Mouse (Mus musculus) right cerebral cortex, postnatal 25 days (tissue): ENCODE results near the gene Dcaf6.

Source experiments
- DNase-seq: peaks from one replicate; pipeline ENCODE4 v3.0.0; 2022

The Dcaf6 gene

DNA sequence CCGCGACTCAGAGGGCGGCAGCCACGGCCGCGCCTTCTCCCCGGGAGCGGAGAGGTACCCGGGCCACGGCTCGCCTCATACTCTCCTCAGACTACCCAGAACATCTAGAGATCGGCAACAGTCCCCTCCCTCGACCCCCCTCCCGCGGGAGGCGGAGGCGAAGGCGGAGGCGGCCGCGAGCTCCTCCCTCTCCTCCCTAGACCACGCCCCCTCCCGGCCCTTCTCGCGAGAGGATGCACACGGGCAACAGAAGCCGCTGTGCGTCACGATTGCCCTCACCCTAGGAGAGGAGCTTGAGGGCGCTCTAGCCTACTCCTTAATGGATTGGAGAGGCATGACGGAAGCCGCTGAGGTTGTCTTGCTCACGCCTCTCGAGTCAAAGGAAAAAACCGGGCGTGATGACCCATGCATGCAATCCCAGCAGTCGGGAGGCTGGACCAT lies at the start of gene Dcaf6, which contains the start of gene Mpc2:
Dcaf6 (minus strand) TSS at position 116 of the 441 bp plus-strand sequence.
Mpc2 (plus strand) TSS at position 278 of the 441 bp plus-strand sequence.
- peak; percentile 100 for DNase-seq

DNA sequence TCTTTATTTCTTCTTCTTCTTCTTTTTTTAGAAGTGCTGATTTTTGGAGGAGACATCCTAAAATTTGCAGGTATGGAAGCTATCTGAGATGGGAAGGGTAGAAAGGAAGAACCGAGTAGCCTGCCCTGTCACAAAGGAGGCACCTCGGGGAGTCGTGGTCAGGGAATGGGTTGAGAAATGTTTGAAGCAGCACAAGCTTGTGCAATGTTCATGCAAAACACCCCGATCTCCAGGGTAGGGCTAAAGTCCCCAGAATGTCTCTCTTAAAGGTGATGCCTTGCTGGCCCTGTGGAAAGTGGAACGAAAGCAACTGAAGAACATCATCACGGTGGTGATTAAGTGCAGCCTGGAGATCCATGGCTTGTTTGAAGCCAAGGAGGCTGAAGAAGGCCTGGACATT lies 46.0 kb upstream of the Dcaf6 start:
- no peak for DNase-seq

GRCm38 (mm10) chr1:165503307-165504024 lies 43.2 kb upstream of the Dcaf6 start:
- DNase-seq, result peak; percentile 7

- no peak for DNase-seq
Observed at GRCm38 (mm10) chr1:165498856-165499255, 38.6 kb upstream of the Dcaf6 start.

DNA sequence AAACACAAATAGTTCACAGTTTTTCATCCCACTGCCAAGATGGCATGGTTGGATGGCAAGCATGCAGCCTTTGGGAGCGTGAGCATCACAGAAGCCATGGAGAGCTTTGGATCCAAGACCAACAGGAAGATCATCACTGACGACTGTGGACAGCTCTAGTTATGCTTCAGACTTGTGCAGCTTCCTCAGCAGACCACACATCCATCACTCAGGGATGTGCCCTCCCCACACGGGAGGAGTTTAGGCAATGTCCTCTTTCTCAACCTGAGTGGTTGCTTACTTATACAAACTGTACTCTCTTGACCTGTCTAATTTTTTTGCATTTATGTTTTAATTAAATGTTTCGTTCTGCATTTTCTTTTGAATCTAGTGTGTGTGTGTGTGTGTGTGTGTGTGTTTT lies 28.9 kb upstream of the Dcaf6 start:
- no peak for DNase-seq

DNA sequence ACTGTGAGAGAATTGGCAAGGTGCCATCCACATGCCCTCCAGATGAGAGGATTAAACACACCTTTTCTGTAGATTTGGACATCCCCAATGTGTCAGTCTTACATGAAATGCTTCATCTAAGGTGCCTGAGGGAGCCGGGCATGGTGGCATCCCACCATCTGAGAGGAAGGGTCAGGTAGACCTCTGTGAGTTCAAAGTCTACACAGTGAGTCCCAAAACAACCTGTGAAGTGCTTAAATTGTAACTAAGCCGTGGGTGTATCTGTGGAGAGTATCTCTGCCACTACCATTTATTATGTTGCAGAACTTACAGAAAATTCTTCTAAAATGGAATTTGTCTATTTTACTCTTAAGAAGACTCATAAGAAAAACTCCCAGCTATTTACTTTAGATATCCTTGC lies 25.8 kb upstream of the Dcaf6 start:
- DNase-seq, result no peak

GRCm38 (mm10) chr1:165484688-165485233 lies 24.5 kb upstream of the Dcaf6 start, which contains the start of gene Adcy10:
Adcy10 (plus strand) TSS chr1:165485183.
- no peak for DNase-seq

DNA sequence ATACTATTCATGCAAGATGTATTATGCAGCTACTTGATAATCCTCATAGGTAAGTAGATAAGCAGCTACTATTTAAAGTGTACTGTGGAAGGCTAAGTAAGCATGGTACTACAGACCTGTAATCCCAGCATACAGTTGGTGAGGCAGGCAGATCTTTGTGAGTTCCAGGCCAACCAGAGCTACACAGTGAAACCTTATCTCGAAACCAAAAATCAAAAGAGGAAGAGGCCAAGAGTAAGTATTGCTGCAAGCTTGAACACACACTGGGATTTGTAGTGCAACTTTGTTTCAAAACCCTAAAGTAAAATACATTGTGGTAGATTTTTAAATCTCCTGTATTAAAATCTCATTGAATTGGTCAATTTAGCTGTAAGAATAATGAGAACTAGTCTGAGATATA lies 11.2 kb upstream of the Dcaf6 start:
- DNase-seq, result no peak

- no peak for DNase-seq
Observed at GRCm38 (mm10) chr1:165469717-165470116, 9.4 kb upstream of the Dcaf6 start.

DNA sequence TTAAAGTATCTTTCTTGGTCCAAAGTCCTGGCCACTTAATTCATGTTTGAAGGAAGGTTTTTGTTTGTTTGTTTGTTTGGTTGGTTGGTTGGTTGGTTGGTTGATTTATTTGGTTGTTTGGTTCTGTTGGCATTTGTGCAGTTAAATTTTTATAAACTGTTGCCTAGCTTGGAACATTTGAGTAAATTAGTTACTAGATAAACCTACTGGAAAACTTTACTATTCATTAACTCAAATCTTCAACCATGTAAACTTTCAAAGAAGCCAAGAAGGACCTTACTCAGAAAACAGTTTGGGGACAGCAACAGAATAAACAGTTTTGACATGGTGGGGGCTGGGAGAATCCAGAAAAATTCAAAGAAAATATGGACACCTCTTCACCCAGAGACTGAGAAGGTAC lies 8.7 kb upstream of the Dcaf6 start:
- DNase-seq, result no peak

DNA sequence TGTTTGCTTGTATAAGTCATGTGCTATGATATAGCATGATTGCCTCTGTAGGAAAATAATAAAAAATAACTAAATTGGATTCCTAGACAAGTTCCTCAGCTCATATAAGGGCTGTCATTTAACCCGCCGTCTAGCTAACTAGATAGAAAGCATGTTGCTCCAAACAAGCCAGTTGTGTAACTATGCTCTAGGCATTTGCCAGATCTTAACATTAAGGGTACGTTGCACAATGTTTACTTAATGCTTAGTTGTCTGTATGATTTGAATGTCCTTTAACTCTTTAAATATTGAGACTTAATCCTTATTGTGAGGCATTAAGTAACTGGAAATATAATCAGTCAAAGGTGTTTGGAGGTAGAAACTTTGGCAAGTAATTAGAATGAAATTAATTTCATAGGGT lies 4.3 kb upstream of the Dcaf6 start:
- DNase-seq, result no peak

DNA sequence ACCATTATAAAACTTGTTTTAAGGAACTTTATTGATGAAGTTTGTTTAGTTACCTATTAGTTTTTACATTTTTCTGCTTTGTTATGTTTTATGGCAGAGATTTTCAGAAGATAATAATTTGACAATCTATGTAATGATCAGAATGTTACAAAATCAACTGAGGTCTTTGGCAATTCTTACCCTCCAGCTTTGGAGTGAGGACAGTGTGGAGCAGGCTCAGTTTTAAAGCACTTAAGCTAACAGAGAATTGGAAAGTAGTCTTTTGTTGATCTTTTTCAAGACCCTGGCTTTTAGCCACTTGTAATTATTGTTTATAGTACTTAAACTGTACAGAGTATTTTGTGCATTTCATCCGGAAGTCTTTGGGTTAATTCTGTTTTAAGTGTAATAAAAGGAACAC lies 2.6 kb upstream of the Dcaf6 start:
- no peak for DNase-seq

GRCm38 (mm10) chr1:165461681-165462080 lies 1.4 kb upstream of the Dcaf6 start:
- no peak for DNase-seq

DNA sequence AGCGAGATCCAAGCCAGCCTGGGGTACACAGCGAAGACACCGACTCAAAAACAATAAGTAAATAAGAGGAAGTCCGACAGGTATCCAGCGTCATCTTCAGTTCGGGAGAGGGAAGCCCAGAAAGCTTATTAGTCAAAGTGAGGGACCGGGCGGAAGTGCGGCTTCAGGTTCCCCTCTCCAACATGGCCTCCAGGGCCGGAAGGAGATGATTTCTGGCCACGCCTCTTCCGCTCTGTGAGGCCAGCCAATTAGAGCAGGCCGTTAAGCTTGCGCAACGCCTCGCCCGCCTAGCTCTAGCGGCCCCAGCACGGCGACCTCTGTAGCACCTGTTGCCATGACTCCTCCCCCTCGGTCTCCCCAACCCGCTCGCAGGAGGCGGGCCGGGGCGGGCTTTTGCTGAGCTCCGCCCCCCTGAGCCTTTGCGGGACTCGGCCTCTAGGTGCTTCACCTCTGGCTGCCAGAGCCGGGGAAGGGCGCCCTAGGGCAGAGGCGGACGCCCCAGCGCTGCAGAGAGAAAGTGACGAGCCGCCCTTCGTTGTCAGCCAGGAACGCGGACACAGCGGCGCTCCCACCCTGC lies 614 bp upstream of the Dcaf6 start:
- DNase-seq, result peak; percentile 100

- DNase-seq, result peak; percentile 52
Observed at GRCm38 (mm10) chr1:165459503-165460181, 633 bp downstream of the Dcaf6 start.

GRCm38 (mm10) chr1:165459041-165459502 lies 1.2 kb downstream of the Dcaf6 start:
- no peak for DNase-seq

GRCm38 (mm10) chr1:165441719-165442118 lies 18.6 kb downstream of the Dcaf6 start:
- no peak for DNase-seq

- DNase-seq, result no peak
Observed at GRCm38 (mm10) chr1:165441201-165441600, 19.1 kb downstream of the Dcaf6 start.

DNA sequence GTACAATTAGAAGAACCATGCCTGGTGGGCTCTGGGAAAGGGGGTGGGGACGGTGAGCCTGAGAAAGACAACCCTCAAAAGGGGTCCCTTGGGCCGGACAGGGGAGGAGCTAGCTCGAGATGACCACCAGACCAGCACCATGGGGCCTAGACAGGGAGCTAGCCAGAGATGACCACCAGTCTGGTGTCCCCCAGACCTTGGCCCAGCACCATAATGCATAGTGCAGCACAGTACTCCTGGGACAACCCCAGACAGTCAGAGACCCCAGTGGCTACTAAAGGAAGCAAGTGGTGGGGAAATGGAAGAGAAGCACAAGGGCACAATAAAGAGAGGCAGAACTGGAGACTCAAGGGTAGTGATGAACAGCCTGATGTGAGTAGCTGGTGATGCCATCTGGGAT lies 19.5 kb downstream of the Dcaf6 start:
- no peak for DNase-seq

- DNase-seq, result no peak
Observed at GRCm38 (mm10) chr1:165438289-165439021, 21.8 kb downstream of the Dcaf6 start.

DNA sequence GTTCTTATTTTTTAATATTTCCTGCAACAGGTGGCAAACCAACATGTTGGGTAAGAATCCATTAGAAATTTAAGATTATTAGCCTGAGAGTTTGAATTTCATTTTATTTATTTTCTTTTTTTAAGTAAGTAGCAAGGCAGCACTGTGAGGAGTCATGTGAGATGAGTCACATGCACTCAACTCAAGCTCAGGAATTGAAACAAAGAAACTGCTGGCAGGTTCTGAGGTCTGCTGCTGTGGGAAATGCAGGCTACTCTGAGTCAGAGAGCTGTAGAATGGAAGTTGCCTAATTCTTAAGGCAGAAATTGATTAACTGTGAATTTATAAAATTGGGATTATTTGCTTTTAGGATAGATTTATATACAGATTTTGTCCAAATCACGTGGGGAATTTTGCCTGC lies 27.4 kb downstream of the Dcaf6 start:
- DNase-seq, result no peak

- DNase-seq, result no peak
Observed at GRCm38 (mm10) chr1:165426254-165426653, 34.0 kb downstream of the Dcaf6 start.
